Mouse (Mus musculus) embryo, embryonic 9.5 days (tissue): Measurements from ENCODE around the gene Mill1.
"Not testable (repeated sequence)": the region's sequence is repeated elsewhere in the genome, so short reads cannot be mapped to it uniquely, and the experiment has no call there.

Experiments
- DNase-seq: peaks from one replicate; pipeline ENCODE4 v3.0.0-alpha.2; 2017; ENCODE audit errors: extremely low spot score

Gene Mill1

DNA sequence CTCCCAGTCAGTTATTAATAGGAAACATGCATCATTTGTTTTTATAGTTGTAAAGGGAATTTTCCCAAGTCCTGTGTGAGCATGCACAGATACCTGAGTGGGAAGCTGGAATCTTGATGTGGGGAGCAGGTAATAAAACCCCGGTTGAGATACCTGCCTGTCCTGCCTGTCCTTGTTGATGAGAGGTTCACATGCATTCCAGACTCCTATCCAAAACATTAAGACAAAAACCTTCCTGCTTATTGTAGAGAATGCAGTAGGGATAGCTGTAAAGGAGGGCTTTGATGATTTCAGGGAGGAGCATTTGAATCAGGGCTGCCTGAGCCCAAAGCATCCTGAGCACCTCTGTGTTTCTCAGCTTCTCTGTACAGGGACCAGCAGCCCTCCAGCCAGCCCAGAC, at the start of gene Mill1:
Gene Mill1, plus strand, starts transcription at position 301 of the 400 bp plus-strand sequence.
- no peak for DNase-seq

DNA sequence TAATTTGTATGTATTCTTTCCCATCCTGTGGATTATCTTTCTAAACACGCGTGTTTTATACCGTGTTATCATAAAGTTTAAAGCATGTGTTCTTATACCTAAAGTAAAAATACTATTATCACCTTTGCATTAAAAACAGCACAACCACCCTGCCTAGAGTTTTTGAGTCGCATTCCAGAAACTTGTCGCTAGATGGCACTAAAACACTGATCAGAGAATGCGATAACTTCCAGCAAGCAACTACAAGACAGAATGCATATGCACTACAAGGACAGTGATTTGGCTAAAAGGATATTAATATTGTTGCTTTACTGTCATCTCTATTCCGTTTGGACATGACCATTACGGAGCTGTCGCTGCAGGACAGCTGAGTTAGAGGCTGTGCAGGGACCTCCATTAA, 34.2 kb upstream of the Mill1 start:
- DNase-seq, result peak; percentile 4

DNA sequence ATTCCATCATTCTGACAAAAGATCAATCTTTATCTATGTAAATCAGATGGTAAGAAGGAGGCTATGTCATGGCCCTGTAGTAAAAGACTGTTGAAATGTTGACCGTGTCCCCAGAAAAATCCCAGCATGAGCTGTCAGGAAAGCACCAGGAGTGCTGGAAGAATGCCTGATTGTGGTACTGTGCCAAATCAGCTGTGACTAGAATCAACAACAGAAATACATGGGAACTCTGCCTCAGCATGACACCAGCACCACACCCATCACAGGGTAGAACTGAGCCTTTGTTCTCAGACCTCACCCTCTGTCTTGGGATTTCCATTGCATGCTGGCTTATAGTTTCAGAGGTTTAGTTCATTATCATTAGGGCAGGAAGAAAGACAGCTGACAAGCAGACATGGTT, 30.4 kb upstream of the Mill1 start:
- DNase-seq, result no peak

DNA sequence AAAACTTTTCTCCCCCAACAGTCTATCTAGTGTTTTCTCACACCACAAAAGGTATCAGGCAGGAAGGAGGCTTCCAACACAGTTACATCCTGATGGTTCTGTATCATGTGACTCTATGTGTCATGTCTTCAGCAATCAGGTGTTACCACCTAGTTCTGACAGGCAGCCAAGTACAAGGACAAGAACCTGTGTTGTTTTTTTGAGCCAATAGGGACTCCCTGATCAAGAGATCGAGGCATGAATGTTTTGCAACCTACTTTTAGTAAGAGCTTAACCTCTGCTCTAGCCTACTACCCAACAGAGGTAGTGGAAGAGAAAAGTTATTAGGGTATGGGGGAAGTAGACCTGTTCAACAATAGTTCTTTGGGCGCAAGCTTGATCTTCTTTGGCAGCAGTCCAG, 6.6 kb upstream of the Mill1 start:
- DNase-seq, result no peak

DNA sequence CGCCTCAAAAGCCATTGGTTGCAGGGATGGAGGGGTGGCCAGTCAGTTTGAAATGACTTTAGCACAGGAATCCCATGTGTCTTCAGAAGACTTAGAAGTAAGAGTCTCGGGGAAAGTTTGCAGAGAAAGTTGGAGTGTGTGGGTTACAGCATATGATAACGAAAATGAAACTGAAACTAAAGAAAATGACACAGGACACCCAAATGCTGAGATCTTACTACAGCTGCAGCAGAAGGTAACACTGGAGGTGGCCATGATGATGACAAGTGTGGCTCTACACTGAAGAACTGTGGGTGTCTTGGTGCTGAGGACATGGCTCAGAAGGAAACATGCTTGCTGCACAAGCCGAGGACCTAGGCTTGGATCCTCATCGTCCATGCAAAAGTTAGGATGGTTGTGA, 3.9 kb upstream of the Mill1 start:
- DNase-seq, result no peak

DNA sequence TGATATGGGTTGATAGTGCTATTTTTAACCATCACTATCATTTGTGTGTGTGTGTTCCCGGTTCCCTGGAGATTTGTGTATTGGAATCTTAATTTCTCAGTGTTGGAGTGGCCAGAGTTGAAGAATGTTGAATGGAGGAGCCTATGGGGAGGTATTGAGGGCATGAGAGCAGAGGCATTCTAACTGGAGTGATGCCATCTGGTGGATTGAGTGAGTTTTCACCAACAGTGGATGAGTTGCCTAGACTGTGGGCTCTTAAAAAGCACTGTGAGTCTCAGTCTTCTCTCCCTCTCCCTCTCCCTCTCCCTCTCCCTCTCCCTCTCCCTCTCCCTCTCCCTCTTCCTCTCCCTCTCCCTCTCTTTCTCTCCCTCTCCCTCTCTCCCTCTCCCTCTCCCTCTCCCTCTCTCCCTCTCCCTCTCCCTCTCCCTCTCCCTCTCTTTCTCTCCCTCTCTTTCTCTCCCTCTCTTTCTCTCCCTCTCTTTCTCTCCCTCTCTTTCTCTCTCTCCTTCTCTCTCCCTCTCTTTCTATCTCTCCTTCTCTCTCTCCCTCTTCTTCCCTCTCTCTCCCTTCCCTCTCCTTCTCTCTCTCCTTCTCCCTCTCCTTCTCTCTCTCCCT, 1.1 kb upstream of the Mill1 start:
- DNase-seq, result not testable (repeated sequence)

DNA sequence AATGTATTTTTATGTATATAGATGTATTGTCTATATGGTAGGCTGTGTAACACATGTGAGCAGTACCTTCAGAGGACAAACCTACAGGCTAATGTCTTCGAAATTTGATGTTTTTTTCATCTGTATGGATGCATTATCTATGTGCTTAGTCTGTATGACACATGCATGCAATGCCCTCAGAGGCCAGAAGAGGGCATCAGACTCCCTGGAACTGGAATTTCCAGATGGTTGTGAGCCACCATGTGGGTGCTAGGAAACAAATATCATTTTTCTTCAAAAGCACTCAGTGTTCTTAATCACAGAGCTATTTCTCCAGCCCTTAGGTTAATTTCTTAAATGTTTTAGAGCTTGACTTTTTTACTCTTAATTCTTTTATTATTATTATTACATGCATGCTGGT, 15.1 kb downstream of the Mill1 start:
- no peak for DNase-seq

DNA sequence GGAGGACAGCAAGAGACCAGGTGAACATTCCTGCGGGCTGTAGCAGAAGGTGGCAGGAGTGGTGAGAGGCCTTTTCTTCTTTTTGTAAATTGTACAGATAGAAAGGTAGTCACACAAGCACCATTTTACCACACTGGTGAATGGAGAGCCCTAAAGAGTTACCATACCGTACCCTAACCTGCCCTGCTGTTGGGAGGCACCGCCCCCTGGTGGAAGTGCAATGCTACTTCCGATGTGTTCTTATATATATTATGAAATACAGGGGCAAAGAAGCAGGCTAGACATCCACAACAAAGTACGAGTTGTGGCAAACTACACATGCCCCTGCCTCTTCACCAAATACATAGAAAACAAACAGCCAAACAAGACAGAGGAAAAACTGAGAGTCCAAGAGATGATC, 19.9 kb downstream of the Mill1 start:
- no peak for DNase-seq
